Mouse (Mus musculus): ENCODE measurements at regions not wholly inside any gene's neighbourhood (a gene's known extent, or its start where the extent isn't known, plus 50 kb on each side); places are given as distances from the start of the nearest gene placed in this dataset.

- Histone ChIP-seq H3K4me1 (ENCODE audit: control insufficient read depth, insufficient read depth, low read length) (no peaks in the 10 kb centered on the region), H3K27ac (ENCODE audit: insufficient read depth, low read length) (no peak overlapping the region), H3K4me3 (ENCODE audit: insufficient read depth, low read length) (no peak overlapping the region)
- TF ChIP-seq POLR2A (IDR thresholded peaks at IDR 0.05; ENCODE audit: low read depth, low read length) = no peak
- TF ChIP-seq CTCF (IDR thresholded peaks at IDR 0.05; ENCODE audit: borderline replicate concordance, insufficient read depth, low read length) = no peak
Observed at GRCm38 (mm10) chr2:108980921-108981320, 299.6 kb upstream of the Kif18a start.

GRCm38 (mm10) chr2:109016223-109016622 lies 264.3 kb upstream of the Kif18a start:
- H3K4me1 ChIP-seq (ENCODE audit: control insufficient read depth, insufficient read depth, low read length) = peaks cover 2% of the 10 kb centered on the region; the same call in 1 of the 2 replicates
- no peak overlapping the region for H3K4me3 ChIP-seq (ENCODE audit: insufficient read depth, low read length)
- no peak for TF ChIP-seq CTCF (IDR thresholded peaks at IDR 0.05; ENCODE audit: borderline replicate concordance, insufficient read depth, low read length)
- no peak for TF ChIP-seq POLR2A (IDR thresholded peaks at IDR 0.05; ENCODE audit: low read depth, low read length)
- H3K27ac ChIP-seq (ENCODE audit: insufficient read depth, low read length) = no peak overlapping the region

GRCm38 (mm10) chr2:109017018-109017707 lies 263.4 kb upstream of the Kif18a start:
- Histone ChIP-seq H3K4me3 (ENCODE audit: insufficient read depth, low read length) (no peak overlapping the region), H3K27ac (ENCODE audit: insufficient read depth, low read length) (peak overlapping the region; percentile 65), H3K4me1 (ENCODE audit: control insufficient read depth, insufficient read depth, low read length) (peaks cover 2% of the 10 kb centered on the region; the same call in 1 of the 2 replicates)
- no peak for TF ChIP-seq CTCF (IDR thresholded peaks at IDR 0.05; ENCODE audit: borderline replicate concordance, insufficient read depth, low read length)
- no peak for TF ChIP-seq POLR2A (IDR thresholded peaks at IDR 0.05; ENCODE audit: low read depth, low read length)

- no peaks in the 10 kb centered on the region for H3K4me1 ChIP-seq (ENCODE audit: control insufficient read depth, insufficient read depth, low read length)
- H3K27ac ChIP-seq (ENCODE audit: insufficient read depth, low read length) = no peak overlapping the region
- H3K4me3 ChIP-seq (ENCODE audit: insufficient read depth, low read length) = no peak overlapping the region
- TF ChIP-seq POLR2A (IDR thresholded peaks at IDR 0.05; ENCODE audit: low read depth, low read length) (no peak), CTCF (IDR thresholded peaks at IDR 0.05; ENCODE audit: borderline replicate concordance, insufficient read depth, low read length) (no peak)
Observed at GRCm38 (mm10) chr2:109038131-109038695, 242.3 kb upstream of the Kif18a start.

Data from embryonic fibroblast, embryonic 13.5 days (primary cell).